Mouse (Mus musculus): ENCODE data around the gene Mfsd12. TPM values are rescaled to one million over a fixed set of nuclear protein-coding genes. Genes with fewer than 3 reads are reported as not detected.

Mfsd12 gene
- total and polyA plus RNA-seq, 2 experiments from 2014 or later = 13.6 to 38.1 TPM

- peak overlapping the region; percentile 74; the same call in 1 of the 2 replicates for H3K27ac ChIP-seq
- H3K4me2 ChIP-seq (ENCODE audit: low read depth, low read length) = no peak overlapping the region; the same call in 1 of the 2 replicates
- no peak for TF ChIP-seq CTCF (IDR thresholded peaks at IDR 0.05; ENCODE audit: low read depth)
- no peaks in the 10 kb centered on the region for H3K9me3 ChIP-seq (ENCODE audit: low read length)
- DNase-seq (ENCODE audit: low spot score) (peak; percentile 67), ATAC-seq (0 out of 2 replicates have a peak, but pooled peaks have one; percentile 3)
- WGBS = 38% methylated on average over 21 of the region's 22 CpGs
- peaks cover 17% of the 10 kb centered on the region; the same call in 1 of the 2 replicates for H3K4me1 ChIP-seq (ENCODE audit: insufficient read depth, low read length)
- H3K4me3 ChIP-seq (ENCODE audit: low read length) = no peak overlapping the region
- H3K9ac ChIP-seq (replicated peaks; ENCODE audit: low read length) = no peak overlapping the region
- H3K36me3 ChIP-seq (ENCODE audit: insufficient read depth, low read length) = peaks cover 27% of the 10 kb centered on the region; the same call in 1 of the 2 replicates
- H3K27me3 ChIP-seq (ENCODE audit: insufficient read depth, low read length) = no peaks in the 10 kb centered on the region
These were observed 43.3 kb downstream of the Mfsd12 start for GRCm38 (mm10) chr10:81400371-81401204.

- TF ChIP-seq CTCF (IDR thresholded peaks at IDR 0.05; ENCODE audit: low read depth) = no peak; the same call in 1 of the 2 replicates
- ATAC-seq (peak; percentile 8), DNase-seq (ENCODE audit: low spot score) (peak; percentile 46)
- Histone ChIP-seq H3K4me2 (ENCODE audit: low read depth, low read length) (no peak overlapping the region), H3K4me3 (ENCODE audit: low read length) (no peak overlapping the region), H3K9ac (replicated peaks; ENCODE audit: low read length) (no peak overlapping the region), H3K9me3 (ENCODE audit: low read length) (no peaks in the 10 kb centered on the region), H3K27me3 (ENCODE audit: insufficient read depth, low read length) (no peaks in the 10 kb centered on the region), H3K4me1 (ENCODE audit: insufficient read depth, low read length) (peaks cover 17% of the 10 kb centered on the region; the same call in 1 of the 2 replicates), H3K27ac (peak overlapping the region; percentile 74), H3K36me3 (ENCODE audit: insufficient read depth, low read length) (peaks cover 29% of the 10 kb centered on the region; the same call in 1 of the 2 replicates)
- 26% methylated on average over 10 of the region's 10 CpGs for WGBS
These were observed 43.9 kb downstream of the Mfsd12 start for GRCm38 (mm10) chr10:81401205-81401520.

- 11% methylated on average over 18 of the region's 18 CpGs for WGBS
- H3K9me3 ChIP-seq (ENCODE audit: low read length) = no peaks in the 10 kb centered on the region
- H3K27me3 ChIP-seq (ENCODE audit: insufficient read depth, low read length) = no peaks in the 10 kb centered on the region
- peaks cover 29% of the 10 kb centered on the region; the same call in 1 of the 2 replicates for H3K36me3 ChIP-seq (ENCODE audit: insufficient read depth, low read length)
- peak overlapping the region; percentile 7; the same call in 1 of the 2 replicates for H3K4me2 ChIP-seq (ENCODE audit: low read depth, low read length)
- H3K9ac ChIP-seq (replicated peaks; ENCODE audit: low read length) = 0 out of 2 replicates have a peak overlapping the region, but pooled peaks have one; percentile 21
- DNase-seq (ENCODE audit: low spot score) (peak; percentile 65), ATAC-seq (peak; percentile 61)
- H3K27ac ChIP-seq = peak overlapping the region; percentile 74
- no peak for TF ChIP-seq CTCF (IDR thresholded peaks at IDR 0.05; ENCODE audit: low read depth)
- peaks cover 18% of the 10 kb centered on the region for H3K4me1 ChIP-seq (ENCODE audit: insufficient read depth, low read length)
- no peak overlapping the region for H3K4me3 ChIP-seq (ENCODE audit: low read length)
These were observed 44.4 kb downstream of the Mfsd12 start for GRCm38 (mm10) chr10:81401521-81402226.

- Histone ChIP-seq H3K4me2 (ENCODE audit: low read depth, low read length) (peak overlapping the region; percentile 7; the same call in 1 of the 2 replicates), H3K4me3 (ENCODE audit: low read length) (no peak overlapping the region), H3K27ac (peak overlapping the region; percentile 74), H3K9ac (replicated peaks; ENCODE audit: low read length) (0 out of 2 replicates have a peak overlapping the region, but pooled peaks have one; percentile 21), H3K27me3 (ENCODE audit: insufficient read depth, low read length) (no peaks in the 10 kb centered on the region), H3K36me3 (ENCODE audit: insufficient read depth, low read length) (peaks cover 29% of the 10 kb centered on the region; the same call in 1 of the 2 replicates), H3K4me1 (ENCODE audit: insufficient read depth, low read length) (peaks cover 25% of the 10 kb centered on the region), H3K9me3 (ENCODE audit: low read length) (no peaks in the 10 kb centered on the region)
- WGBS = 16% methylated on average over 7 of the region's 7 CpGs
- TF ChIP-seq CTCF (IDR thresholded peaks at IDR 0.05; ENCODE audit: low read depth) = no peak
- DNase-seq (ENCODE audit: low spot score) (no peak), ATAC-seq (no peak)
These were observed 45.0 kb downstream of the Mfsd12 start for GRCm38 (mm10) chr10:81402227-81402765.

GRCm38 (mm10) chr10:81403511-81403910, 46.2 kb downstream of the Mfsd12 start:
- no peaks in the 10 kb centered on the region for H3K27me3 ChIP-seq (ENCODE audit: insufficient read depth, low read length)
- WGBS = 50% methylated on average over 10 of the region's 10 CpGs
- H3K4me2 ChIP-seq (ENCODE audit: low read depth, low read length) = no peak overlapping the region
- no peak for ATAC-seq
- H3K27ac ChIP-seq = no peak overlapping the region
- no peaks in the 10 kb centered on the region for H3K9me3 ChIP-seq (ENCODE audit: low read length)
- H3K9ac ChIP-seq (replicated peaks; ENCODE audit: low read length) = no peak overlapping the region
- peaks cover 31% of the 10 kb centered on the region for H3K4me1 ChIP-seq (ENCODE audit: insufficient read depth, low read length)
- H3K4me3 ChIP-seq (ENCODE audit: low read length) = no peak overlapping the region
- no peak for TF ChIP-seq CTCF (IDR thresholded peaks at IDR 0.05; ENCODE audit: low read depth)
- H3K36me3 ChIP-seq (ENCODE audit: insufficient read depth, low read length) = peaks cover 35% of the 10 kb centered on the region
- no peak for DNase-seq (ENCODE audit: low spot score)

- peaks cover 31% of the 10 kb centered on the region for H3K4me1 ChIP-seq (ENCODE audit: insufficient read depth, low read length)
- ATAC-seq = no peak
- H3K36me3 ChIP-seq (ENCODE audit: insufficient read depth, low read length) = peaks cover 35% of the 10 kb centered on the region
- H3K9me3 ChIP-seq (ENCODE audit: low read length) = no peaks in the 10 kb centered on the region
- no peak overlapping the region for H3K4me3 ChIP-seq (ENCODE audit: low read length)
- no peak overlapping the region for H3K9ac ChIP-seq (replicated peaks; ENCODE audit: low read length)
- no peak overlapping the region for H3K27ac ChIP-seq
- no peak for DNase-seq (ENCODE audit: low spot score)
- no peak for TF ChIP-seq CTCF (IDR thresholded peaks at IDR 0.05; ENCODE audit: low read depth)
- no peak overlapping the region for H3K4me2 ChIP-seq (ENCODE audit: low read depth, low read length)
- 37% methylated on average over 9 of the region's 9 CpGs for WGBS
- no peaks in the 10 kb centered on the region for H3K27me3 ChIP-seq (ENCODE audit: insufficient read depth, low read length)
These were observed 46.8 kb downstream of the Mfsd12 start for GRCm38 (mm10) chr10:81404082-81404481.
